Mouse (Mus musculus): ENCODE results near the gene Lrrc66. TPM values are rescaled to one million over a fixed set of nuclear protein-coding genes. Genes with fewer than 3 reads are reported as not detected.

The Lrrc66 gene
- polyA plus RNA-seq, 1 experiment from 2014 or later, result not detected

GRCm38 (mm10) chr5:73650365-73650964 is 18.1 kb upstream of the Lrrc66 start:
- under 1% methylated on average over 15 of the region's 15 CpGs for WGBS
- ATAC-seq (ENCODE audit: low FRiP score, low TSS enrichment) (no peak), DNase-seq (peak; percentile 45)
- H3K27me3 ChIP-seq (ENCODE audit: control insufficient read depth, insufficient read depth, low read length), result peaks cover 57% of the 10 kb centered on the region
- H3K36me3 ChIP-seq (ENCODE audit: control insufficient read depth, insufficient read depth, low read length), result no peaks in the 10 kb centered on the region
- H3K9me3 ChIP-seq (ENCODE audit: control insufficient read depth, low read length), result no peaks in the 10 kb centered on the region
- H3K4me2 ChIP-seq (ENCODE audit: low read length), result peak overlapping the region; percentile 70
- 0 out of 2 replicates have a peak overlapping the region, but pooled peaks have one; percentile 16 for H3K9ac ChIP-seq (replicated peaks; ENCODE audit: low read length)
- peak overlapping the region; percentile 40 for H3K4me3 ChIP-seq (replicated peaks; ENCODE audit: low read depth, low read length)
- H3K4me1 ChIP-seq (ENCODE audit: control insufficient read depth, insufficient read depth, low read length), result peaks cover 25% of the 10 kb centered on the region
- H3K27ac ChIP-seq (replicated peaks; ENCODE audit: low read depth, low read length), result no peak overlapping the region

- under 1% methylated on average over 61 of the region's 62 CpGs for WGBS
- DNase-seq (peak; percentile 89), ATAC-seq (ENCODE audit: low FRiP score, low TSS enrichment) (peak; percentile 83)
- peak within 1 kb of the TSS; percentile 94 for H3K9ac ChIP-seq (replicated peaks; ENCODE audit: low read length)
- 0 out of 2 replicates have a peak, but pooled peaks cover 7% of the 10 kb centered on the region for H3K36me3 ChIP-seq (ENCODE audit: control insufficient read depth, insufficient read depth, low read length)
- H3K27me3 ChIP-seq (ENCODE audit: control insufficient read depth, insufficient read depth, low read length), result peaks cover 46% of the 10 kb centered on the region
- H3K4me2 ChIP-seq (ENCODE audit: low read length), result peak within 1 kb of the TSS; percentile 78
- H3K9me3 ChIP-seq (ENCODE audit: control insufficient read depth, low read length), result no peaks in the 10 kb centered on the region
- peaks cover 25% of the 10 kb centered on the region for H3K4me1 ChIP-seq (ENCODE audit: control insufficient read depth, insufficient read depth, low read length)
- H3K4me3 ChIP-seq (replicated peaks; ENCODE audit: low read depth, low read length), result peak within 1 kb of the TSS; percentile 86
- H3K27ac ChIP-seq (replicated peaks; ENCODE audit: low read depth, low read length), result peak within 1 kb of the TSS; percentile 55; the same call in 1 of the 2 replicates
Observed at GRCm38 (mm10) chr5:73647261-73647900, 15.1 kb upstream of the Lrrc66 start, which contains the start of gene Sgcb. TSS of gene Sgcb (minus strand) at chr5:73647790.

- peaks cover 8% of the 10 kb centered on the region; the same call in 1 of the 2 replicates for H3K4me1 ChIP-seq (ENCODE audit: control insufficient read depth, insufficient read depth, low read length)
- 79% methylated on average over 4 of the region's 4 CpGs for WGBS
- no peak overlapping the region for H3K4me2 ChIP-seq (ENCODE audit: low read length)
- H3K9me3 ChIP-seq (ENCODE audit: control insufficient read depth, low read length), result no peaks in the 10 kb centered on the region
- H3K36me3 ChIP-seq (ENCODE audit: control insufficient read depth, insufficient read depth, low read length), result peaks cover 19% of the 10 kb centered on the region; the same call in 1 of the 2 replicates
- ATAC-seq (ENCODE audit: low FRiP score, low TSS enrichment) (no peak), DNase-seq (peak; percentile 61)
- no peaks in the 10 kb centered on the region for H3K27me3 ChIP-seq (ENCODE audit: control insufficient read depth, insufficient read depth, low read length)
- H3K4me3 ChIP-seq (replicated peaks; ENCODE audit: low read depth, low read length), result no peak overlapping the region
- H3K9ac ChIP-seq (replicated peaks; ENCODE audit: low read length), result no peak overlapping the region
- no peak overlapping the region for H3K27ac ChIP-seq (replicated peaks; ENCODE audit: low read depth, low read length)
Observed at GRCm38 (mm10) chr5:73642091-73642490, 9.8 kb upstream of the Lrrc66 start.

- 86% methylated on average over 3 of the region's 3 CpGs for WGBS
- Histone ChIP-seq H3K27me3 (ENCODE audit: control insufficient read depth, insufficient read depth, low read length) (no peaks in the 10 kb centered on the region), H3K4me2 (ENCODE audit: low read length) (no peak overlapping the region), H3K9me3 (ENCODE audit: control insufficient read depth, low read length) (no peaks in the 10 kb centered on the region), H3K27ac (replicated peaks; ENCODE audit: low read depth, low read length) (no peak overlapping the region), H3K9ac (replicated peaks; ENCODE audit: low read length) (no peak overlapping the region), H3K4me3 (replicated peaks; ENCODE audit: low read depth, low read length) (no peak overlapping the region), H3K36me3 (ENCODE audit: control insufficient read depth, insufficient read depth, low read length) (peaks cover 19% of the 10 kb centered on the region; the same call in 1 of the 2 replicates), H3K4me1 (ENCODE audit: control insufficient read depth, insufficient read depth, low read length) (no peaks in the 10 kb centered on the region)
- no peak for ATAC-seq (ENCODE audit: low FRiP score, low TSS enrichment)
- DNase-seq, result no peak
Observed at GRCm38 (mm10) chr5:73641058-73641457, 8.7 kb upstream of the Lrrc66 start.

- Histone ChIP-seq H3K9ac (replicated peaks; ENCODE audit: low read length) (no peak overlapping the region; the same call in 1 of the 2 replicates), H3K4me1 (ENCODE audit: control insufficient read depth, insufficient read depth, low read length) (no peaks in the 10 kb centered on the region), H3K4me2 (ENCODE audit: low read length) (no peak overlapping the region), H3K9me3 (ENCODE audit: control insufficient read depth, low read length) (peaks cover 5% of the 10 kb centered on the region; the same call in 1 of the 2 replicates), H3K4me3 (replicated peaks; ENCODE audit: low read depth, low read length) (no peak overlapping the region), H3K36me3 (ENCODE audit: control insufficient read depth, insufficient read depth, low read length) (peaks cover 32% of the 10 kb centered on the region), H3K27me3 (ENCODE audit: control insufficient read depth, insufficient read depth, low read length) (no peaks in the 10 kb centered on the region), H3K27ac (replicated peaks; ENCODE audit: low read depth, low read length) (peak overlapping the region; percentile 49; the same call in 1 of the 2 replicates)
- WGBS, result 41% methylated on average over 8 of the region's 8 CpGs
- ATAC-seq (ENCODE audit: low FRiP score, low TSS enrichment) (peak; percentile 43; the same call in 1 of the 2 replicates), DNase-seq (peak; percentile 90)
Observed at GRCm38 (mm10) chr5:73637337-73638107, 5.2 kb upstream of the Lrrc66 start.

- WGBS, result 57% methylated on average over 8 of the region's 8 CpGs
- H3K9ac ChIP-seq (replicated peaks; ENCODE audit: low read length), result no peak overlapping the region
- H3K4me2 ChIP-seq (ENCODE audit: low read length), result no peak overlapping the region
- no peaks in the 10 kb centered on the region for H3K4me1 ChIP-seq (ENCODE audit: control insufficient read depth, insufficient read depth, low read length)
- DNase-seq (peak; percentile 87), ATAC-seq (ENCODE audit: low FRiP score, low TSS enrichment) (no peak; the same call in 1 of the 2 replicates)
- no peak overlapping the region for H3K27ac ChIP-seq (replicated peaks; ENCODE audit: low read depth, low read length)
- H3K9me3 ChIP-seq (ENCODE audit: control insufficient read depth, low read length), result peaks cover 5% of the 10 kb centered on the region; the same call in 1 of the 2 replicates
- peaks cover 20% of the 10 kb centered on the region for H3K36me3 ChIP-seq (ENCODE audit: control insufficient read depth, insufficient read depth, low read length)
- no peaks in the 10 kb centered on the region for H3K27me3 ChIP-seq (ENCODE audit: control insufficient read depth, insufficient read depth, low read length)
- no peak overlapping the region for H3K4me3 ChIP-seq (replicated peaks; ENCODE audit: low read depth, low read length)
Observed at GRCm38 (mm10) chr5:73633141-73633540, 815 bp upstream of the Lrrc66 start.

- Histone ChIP-seq H3K36me3 (ENCODE audit: control insufficient read depth, insufficient read depth, low read length) (peaks cover 20% of the 10 kb centered on the region), H3K9ac (replicated peaks; ENCODE audit: low read length) (no peak overlapping the region), H3K4me1 (ENCODE audit: control insufficient read depth, insufficient read depth, low read length) (no peaks in the 10 kb centered on the region), H3K4me2 (ENCODE audit: low read length) (no peak overlapping the region), H3K4me3 (replicated peaks; ENCODE audit: low read depth, low read length) (no peak overlapping the region), H3K9me3 (ENCODE audit: control insufficient read depth, low read length) (peaks cover 5% of the 10 kb centered on the region; the same call in 1 of the 2 replicates), H3K27me3 (ENCODE audit: control insufficient read depth, insufficient read depth, low read length) (no peaks in the 10 kb centered on the region), H3K27ac (replicated peaks; ENCODE audit: low read depth, low read length) (no peak overlapping the region)
- 27% methylated on average over 10 of the region's 10 CpGs for WGBS
- ATAC-seq (ENCODE audit: low FRiP score, low TSS enrichment) (no peak), DNase-seq (no peak)
Observed at GRCm38 (mm10) chr5:73631001-73631558, 1.2 kb downstream of the Lrrc66 start.

- H3K27me3 ChIP-seq (ENCODE audit: control insufficient read depth, insufficient read depth, low read length), result no peaks in the 10 kb centered on the region
- no peak overlapping the region for H3K27ac ChIP-seq (replicated peaks; ENCODE audit: low read depth, low read length)
- H3K4me2 ChIP-seq (ENCODE audit: low read length), result no peak overlapping the region
- no peak overlapping the region for H3K4me3 ChIP-seq (replicated peaks; ENCODE audit: low read depth, low read length)
- no peak overlapping the region for H3K9ac ChIP-seq (replicated peaks; ENCODE audit: low read length)
- WGBS, result 88% methylated on average over 5 of the region's 5 CpGs
- H3K36me3 ChIP-seq (ENCODE audit: control insufficient read depth, insufficient read depth, low read length), result peaks cover 13% of the 10 kb centered on the region
- no peak for DNase-seq
- no peak for ATAC-seq (ENCODE audit: low FRiP score, low TSS enrichment)
- peaks cover 5% of the 10 kb centered on the region; the same call in 1 of the 2 replicates for H3K9me3 ChIP-seq (ENCODE audit: control insufficient read depth, low read length)
- H3K4me1 ChIP-seq (ENCODE audit: control insufficient read depth, insufficient read depth, low read length), result no peaks in the 10 kb centered on the region
Observed at GRCm38 (mm10) chr5:73630141-73630540, 2.2 kb downstream of the Lrrc66 start.

Data from midbrain, embryonic 14.5 days (tissue).